Mouse (Mus musculus) bone marrow, adult 2 months (tissue): ENCODE measurements around the gene Ap2b1. TPM values are rescaled to one million over a fixed set of nuclear protein-coding genes. Genes with fewer than 3 reads are reported as not detected.
A peak's percentile ranks its signal among the peaks of the same experiment; 100 is the strongest.

ENCODE experiments used
- H3K27ac ChIP-seq: fragments of 200-500 bp; 2 replicates; pipeline ENCODE4 v1.5.1; 2012; ENCODE audit warnings: low read depth, mild to moderate bottlenecking, control low read depth, inconsistent platforms, low read length; ENCODE audit not compliant: control insufficient read depth, poor library complexity, insufficient read depth
- H3K4me1 ChIP-seq: fragments of 200-500 bp; 2 replicates; pipeline ENCODE4 v1.6.1; 2011; ENCODE audit warnings: low read length; ENCODE audit not compliant: control insufficient read depth, insufficient read depth
- H3K4me3 ChIP-seq: fragments of 200-500 bp; replicated peaks from 2 replicates; pipeline ENCODE3; 2011; ENCODE audit warnings: mild to moderate bottlenecking, low read depth, low read length, control low read depth; ENCODE audit not compliant: control insufficient read depth
- CTCF ChIP-seq: fragments of 200-500 bp; IDR thresholded peaks from 2 replicates; pipeline ENCODE4 v1.5.1; 2011; ENCODE audit warnings: low read length, control low read depth; ENCODE audit not compliant: control insufficient read depth, insufficient read depth
- POLR2A ChIP-seq: fragments of 200-500 bp; IDR thresholded peaks from 2 replicates; pipeline ENCODE4 v1.6.1; 2011; ENCODE audit warnings: low read depth, mild to moderate bottlenecking, control low read depth, low read length, borderline replicate concordance; ENCODE audit not compliant: control insufficient read depth
- WGBS: fragments of 180-500 bp; shearing (Covaris S2); methylation state at CpG from one replicate; pipeline ENCODE4 v1.1.7; 2018; 5-methylcytosine and 5-hydroxymethylcytosine counted together
- polyA plus RNA-seq: library from polyadenylated mRNA; stranded (reverse); fragments of >200 nt; gene quantifications from 2 replicates; pipeline ENCODE4 v1.2.4, GENCODE M21; 2011; ENCODE audit warnings: low replicate concordance; ENCODE audit not compliant: missing spikeins, insufficient read depth, insufficient read length

Ap2b1 gene
- polyA plus RNA-seq, 1 experiment = 59.2 TPM

DNA sequence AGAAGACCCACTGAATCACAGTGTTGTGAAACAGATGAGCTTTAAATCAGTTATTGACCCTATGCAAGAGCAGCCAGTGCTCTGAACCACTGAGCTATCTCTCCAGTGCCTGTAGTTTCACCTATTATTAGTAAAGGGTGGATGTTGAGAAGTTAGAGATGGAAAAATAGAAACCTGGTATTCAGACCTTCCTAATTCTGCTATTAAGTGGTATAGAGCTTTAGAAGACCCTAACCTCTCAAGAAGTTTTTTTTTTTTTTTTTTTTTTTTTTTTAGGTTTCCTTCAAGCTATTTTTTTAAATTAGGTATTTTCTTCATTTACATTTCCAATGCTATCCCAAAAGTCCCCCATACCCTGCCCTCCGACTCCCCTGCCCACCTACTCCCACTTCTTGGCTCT lies 5.6 kb upstream of the Ap2b1 start:
- Histone ChIP-seq H3K4me1 (peaks cover under 1% of the 10 kb centered on the region; the same call in 1 of the 2 replicates), H3K4me3 (no peak overlapping the region), H3K27ac (no peak overlapping the region)
- 91% methylated on average over 1 of the region's 1 CpGs for WGBS
- TF ChIP-seq CTCF (no peak), POLR2A (no peak)

- TF ChIP-seq POLR2A (no peak), CTCF (no peak)
- 92% methylated on average over 2 of the region's 2 CpGs for WGBS
- Histone ChIP-seq H3K27ac (no peak overlapping the region), H3K4me1 (peaks cover 2% of the 10 kb centered on the region; the same call in 1 of the 2 replicates), H3K4me3 (no peak overlapping the region)
Observed at GRCm38 (mm10) chr11:83294133-83294532, 4.7 kb upstream of the Ap2b1 start.

GRCm38 (mm10) chr11:83297816-83298215 lies 1.0 kb upstream of the Ap2b1 start:
- Histone ChIP-seq H3K4me1 (peaks cover 2% of the 10 kb centered on the region; the same call in 1 of the 2 replicates), H3K4me3 (peak overlapping the region; percentile 98), H3K27ac (no peak overlapping the region; the same call in 1 of the 2 replicates)
- WGBS = 50% methylated on average over 6 of the region's 6 CpGs
- TF ChIP-seq CTCF = no peak
- no peak for TF ChIP-seq POLR2A

DNA sequence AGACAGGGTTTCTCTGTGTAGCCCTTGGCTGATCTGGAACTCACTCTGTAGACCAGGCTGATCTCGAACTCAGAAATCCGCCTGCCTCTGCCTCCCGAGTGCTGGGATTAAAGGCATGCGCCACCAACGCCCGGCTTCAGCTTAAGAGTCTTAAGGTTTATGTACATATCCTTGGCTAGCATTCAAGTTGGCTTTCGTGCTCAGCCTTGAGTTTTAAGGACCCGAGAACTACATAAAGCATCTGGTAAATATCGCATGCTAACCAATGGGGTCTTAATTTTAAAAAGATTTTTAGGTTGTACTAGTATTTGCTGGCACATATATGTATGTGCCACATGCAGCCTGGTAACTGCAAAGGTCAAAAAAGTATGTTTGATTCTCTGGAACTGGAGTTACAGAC lies 900 bp downstream of the Ap2b1 start:
- 91% methylated on average over 9 of the region's 9 CpGs for WGBS
- H3K4me1 ChIP-seq = peaks cover 3% of the 10 kb centered on the region; the same call in 1 of the 2 replicates
- TF ChIP-seq POLR2A (no peak), CTCF (no peak)
- no peak overlapping the region for H3K27ac ChIP-seq
- H3K4me3 ChIP-seq = no peak overlapping the region

GRCm38 (mm10) chr11:83301431-83301831 lies 2.6 kb downstream of the Ap2b1 start:
- TF ChIP-seq CTCF (no peak), POLR2A (no peak)
- Histone ChIP-seq H3K4me3 (no peak overlapping the region), H3K4me1 (peaks cover 3% of the 10 kb centered on the region; the same call in 1 of the 2 replicates), H3K27ac (no peak overlapping the region)
- 66% methylated on average over 2 of the region's 2 CpGs for WGBS

GRCm38 (mm10) chr11:83302124-83302523 lies 3.3 kb downstream of the Ap2b1 start:
- peak overlapping the region; percentile 98 for H3K27ac ChIP-seq
- H3K4me1 ChIP-seq = peaks cover 3% of the 10 kb centered on the region; the same call in 1 of the 2 replicates
- TF ChIP-seq CTCF = no peak
- TF ChIP-seq POLR2A = no peak
- WGBS = 4% methylated on average over 10 of the region's 10 CpGs
- peak overlapping the region; percentile 99 for H3K4me3 ChIP-seq

DNA sequence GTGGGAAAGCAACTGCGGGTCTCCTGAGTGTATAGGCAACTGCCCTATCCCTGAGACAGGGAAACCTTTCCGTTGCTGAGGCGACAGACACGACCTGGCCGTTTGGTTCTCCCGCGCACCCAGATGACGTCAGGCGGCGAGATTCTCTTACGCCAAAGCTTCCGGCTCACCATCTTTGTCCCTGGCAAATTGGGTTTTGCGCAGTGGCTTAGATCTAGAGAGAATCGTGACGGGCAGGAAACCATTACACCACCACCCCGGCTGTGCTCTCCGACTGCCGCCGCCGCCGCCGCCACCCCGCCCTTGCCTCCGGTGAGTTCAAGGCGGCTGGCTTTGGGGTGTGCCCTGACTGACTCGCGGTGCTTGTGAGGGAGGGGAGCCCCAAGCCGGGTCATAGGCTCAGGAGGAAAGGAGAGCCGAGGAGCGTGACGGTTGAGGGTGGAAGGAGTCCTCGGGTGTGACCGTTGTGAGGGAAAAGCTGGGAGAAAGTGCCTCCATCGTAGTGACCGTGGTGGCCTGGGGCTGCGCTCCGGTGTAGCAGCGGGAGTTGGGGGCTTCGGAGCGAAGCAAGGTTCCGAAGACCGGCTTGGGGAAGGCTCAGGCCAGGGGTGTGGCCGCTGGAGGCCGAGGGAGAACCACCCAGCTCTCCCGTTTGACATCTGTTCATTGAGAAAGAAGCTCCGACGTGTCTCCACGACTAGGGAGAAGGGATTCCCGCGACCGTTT lies 3.9 kb downstream of the Ap2b1 start, which contains the start of gene Pex12:
TSS of gene Pex12 (minus strand) at position 61 of the 726 bp plus-strand sequence.
- TF ChIP-seq CTCF (no peak), POLR2A (peak; percentile 63)
- Histone ChIP-seq H3K4me1 (peaks cover 3% of the 10 kb centered on the region; the same call in 1 of the 2 replicates), H3K4me3 (peak within 1 kb of the TSS; percentile 99), H3K27ac (peak within 1 kb of the TSS; percentile 98)
- WGBS = under 1% methylated on average over 51 of the region's 51 CpGs

- WGBS = 79% methylated on average over 5 of the region's 5 CpGs
- TF ChIP-seq CTCF = no peak
- no peak overlapping the region for H3K4me3 ChIP-seq
- H3K27ac ChIP-seq = no peak overlapping the region
- peaks cover 1% of the 10 kb centered on the region; the same call in 1 of the 2 replicates for H3K4me1 ChIP-seq
Observed at GRCm38 (mm10) chr11:83303751-83304150, 4.9 kb downstream of the Ap2b1 start.

DNA sequence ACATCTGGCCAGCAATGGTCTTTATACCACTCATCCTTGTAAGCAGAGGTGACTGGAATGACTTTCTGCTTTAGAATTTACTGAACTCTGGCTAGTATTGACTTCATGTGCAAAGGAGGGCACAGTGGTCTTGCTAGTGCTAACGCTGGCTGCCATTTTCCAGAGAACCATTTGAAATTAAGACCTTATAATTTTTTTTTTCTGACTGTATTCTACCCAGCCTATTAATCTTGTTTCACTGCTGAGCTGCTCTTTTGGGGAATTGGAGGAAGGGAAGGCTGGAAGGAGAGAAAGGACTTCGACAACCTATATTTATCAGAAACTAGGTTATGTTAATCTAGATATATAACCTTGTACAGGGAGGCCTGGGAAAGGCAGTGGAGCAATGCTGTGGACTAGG lies 5.7 kb downstream of the Ap2b1 start:
- 89% methylated on average over 2 of the region's 2 CpGs for WGBS
- no peak overlapping the region for H3K27ac ChIP-seq
- TF ChIP-seq CTCF = no peak
- TF ChIP-seq POLR2A = no peak
- peaks cover 1% of the 10 kb centered on the region; the same call in 1 of the 2 replicates for H3K4me1 ChIP-seq
- H3K4me3 ChIP-seq = no peak overlapping the region
